Mouse (Mus musculus) kidney, adult 18-20 months (tissue): ENCODE data around the gene Pde3a.

Experiments
- DNase-seq: peaks from one replicate; pipeline ENCODE4 v3.0.0; 2021

Pde3a gene

GRCm38 (mm10) chr6:141523747-141524640 is 274.9 kb downstream of the Pde3a start, which contains the start of gene Slco1c1:
Slco1c1 (plus strand) TSS chr6:141524368.
- DNase-seq, result no peak

- DNase-seq, result no peak
Observed at GRCm38 (mm10) chr6:141525787-141526186, 276.7 kb downstream of the Pde3a start.

GRCm38 (mm10) chr6:141530865-141531264 is 281.8 kb downstream of the Pde3a start:
- DNase-seq, result no peak

GRCm38 (mm10) chr6:141537298-141537697 is 288.2 kb downstream of the Pde3a start:
- no peak for DNase-seq

GRCm38 (mm10) chr6:141541136-141541535 is 292.1 kb downstream of the Pde3a start:
- DNase-seq, result no peak

GRCm38 (mm10) chr6:141543344-141543743 is 294.3 kb downstream of the Pde3a start:
- no peak for DNase-seq
